ENCODE assay signal across 8 mouse cellular contexts in the genomic region with DNA sequence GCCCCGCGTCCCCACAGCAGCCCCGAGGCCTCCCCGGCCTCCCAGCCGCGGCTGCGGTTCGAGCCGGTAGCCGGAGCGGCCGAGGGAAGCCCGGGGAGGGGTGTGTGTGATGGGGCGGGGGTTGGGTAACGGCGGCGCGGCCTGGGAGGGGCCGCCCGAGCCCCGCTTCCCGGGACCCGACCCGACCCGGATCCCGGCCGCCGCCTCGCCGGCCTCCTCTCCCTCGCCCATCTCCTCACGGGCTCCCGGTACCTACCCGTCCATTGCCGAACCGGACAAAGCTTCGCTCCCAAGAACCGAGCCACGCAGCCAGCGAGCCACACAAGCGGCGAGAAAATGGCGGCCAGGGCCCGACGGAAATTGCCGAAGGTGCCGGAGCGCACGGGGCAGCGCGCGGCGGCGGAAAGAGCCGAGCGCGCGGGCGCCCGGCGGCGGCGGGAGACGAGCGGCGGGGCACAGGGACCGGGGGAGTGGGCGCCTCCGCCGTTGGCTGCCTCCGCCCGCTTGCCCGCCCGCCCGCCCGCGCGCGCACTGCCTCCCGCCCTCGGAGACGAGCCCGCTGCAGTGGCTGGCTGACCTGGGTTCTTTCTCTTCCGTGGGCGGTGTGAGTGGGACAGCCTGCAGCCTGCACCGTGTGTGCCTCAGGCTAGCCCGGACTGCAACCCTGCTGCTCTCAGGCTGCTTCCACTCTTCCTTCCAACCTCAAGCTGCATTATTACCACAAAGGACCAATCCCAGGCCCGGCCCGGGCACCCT. TPM values are rescaled to one million over a fixed set of nuclear protein-coding genes. Genes with fewer than 3 reads are reported as not detected.
A peak's percentile ranks its signal among the peaks of the same experiment; 100 is the strongest.
DNase-seq lines count a peak whose midpoint lies in the region; ATAC-seq and TF ChIP-seq lines count a peak whose summit lies in the region.

No protein-coding gene starts in this region.

- peak overlapping the region; percentile 85 for H3K27ac ChIP-seq in brown adipose tissue, adult 24 weeks (replicated peaks; ENCODE audit: low read depth, low read length)
- peak overlapping the region; percentile 96 for H3K27ac ChIP-seq in heart, embryonic 13.5 days (replicated peaks)
- H3K27ac ChIP-seq in kidney, postnatal 0 days = peak overlapping the region; percentile 97
- H3K27ac ChIP-seq in liver, embryonic 11.5 days (ENCODE audit: low read depth, low read length) = peak overlapping the region; percentile 90

- peak overlapping the region; percentile 82 for H3K4me3 ChIP-seq in brown adipose tissue, adult 24 weeks (ENCODE audit: insufficient read depth, low read depth, low read length)
- peak overlapping the region; percentile 95 for H3K4me3 ChIP-seq in heart, embryonic 13.5 days
- peak overlapping the region; percentile 100 for H3K4me3 ChIP-seq in kidney, postnatal 0 days (replicated peaks; ENCODE audit: low read depth, low read length)
- peak overlapping the region; percentile 76 for H3K4me3 ChIP-seq in liver, embryonic 11.5 days (ENCODE audit: low read depth, low read length)
- H3K4me3 ChIP-seq in myocyte = peak overlapping the region; percentile 51

- H3ac ChIP-seq in myocyte (ENCODE audit: control insufficient read depth, insufficient read length) = peak overlapping the region; percentile 100

- H3K4me2 ChIP-seq in heart, embryonic 13.5 days = peak overlapping the region; percentile 88
- H3K4me2 ChIP-seq in kidney, postnatal 0 days (ENCODE audit: low read length) = peak overlapping the region; percentile 63
- peak overlapping the region; percentile 81 for H3K4me2 ChIP-seq in liver, embryonic 11.5 days
- H3K4me2 ChIP-seq in myocyte (ENCODE audit: low read depth) = peak overlapping the region; percentile 49

- ATAC-seq in erythroid progenitor cell, adult 5-6 weeks (replicated peaks; ENCODE audit: low FRiP score, poor library complexity, severe bottlenecking) = peak; percentile 78
- ATAC-seq in heart, embryonic 13.5 days (ENCODE audit: extremely low read depth, insufficient number of reproducible peaks, low FRiP score, low TSS enrichment) = peak; percentile 69
- ATAC-seq in kidney, postnatal 0 days (replicated peaks; ENCODE audit: low FRiP score, low read depth) = peak; percentile 94
- ATAC-seq in liver, embryonic 11.5 days (replicated peaks; ENCODE audit: low FRiP score) = peak; percentile 88

- H3K9ac ChIP-seq in heart, embryonic 13.5 days = peak overlapping the region; percentile 100
- H3K9ac ChIP-seq in kidney, postnatal 0 days (ENCODE audit: low read depth, low read length) = peak overlapping the region; percentile 100
- peak overlapping the region; percentile 91 for H3K9ac ChIP-seq in liver, embryonic 11.5 days (ENCODE audit: low read depth, low read length)

- H3K36me3 ChIP-seq in heart, embryonic 13.5 days = peaks cover 15% of the 10 kb centered on the region
- H3K36me3 ChIP-seq in kidney, postnatal 0 days (ENCODE audit: insufficient read depth, low read length) = no peaks in the 10 kb centered on the region
- H3K36me3 ChIP-seq in liver, embryonic 11.5 days (ENCODE audit: control insufficient read depth, insufficient read depth, low read length) = no peaks in the 10 kb centered on the region
- no peaks in the 10 kb centered on the region for H3K36me3 ChIP-seq in myocyte (ENCODE audit: control insufficient read depth, insufficient read depth)

- no peaks in the 10 kb centered on the region for H3K9me3 ChIP-seq in heart, embryonic 13.5 days
- no peaks in the 10 kb centered on the region for H3K9me3 ChIP-seq in kidney, postnatal 0 days (replicated peaks; ENCODE audit: low read length)
- H3K9me3 ChIP-seq in liver, embryonic 11.5 days (ENCODE audit: control insufficient read depth, low read length) = no peaks in the 10 kb centered on the region

- TF ChIP-seq CTCF in kidney, postnatal 0 days (IDR thresholded peaks at IDR 0.05; ENCODE audit: low read depth) = no peak

- no peak for TF ChIP-seq POLR2A in myocyte (IDR thresholded peaks at IDR 0.05; ENCODE audit: insufficient read length, low read depth)

- H3K27me3 ChIP-seq in heart, embryonic 13.5 days (replicated peaks) = no peaks in the 10 kb centered on the region
- no peaks in the 10 kb centered on the region for H3K27me3 ChIP-seq in kidney, postnatal 0 days (ENCODE audit: insufficient read depth, low read length)
- no peaks in the 10 kb centered on the region for H3K27me3 ChIP-seq in liver, embryonic 11.5 days (replicated peaks; ENCODE audit: control insufficient read depth, insufficient read depth, low read length)
- no peaks in the 10 kb centered on the region for H3K27me3 ChIP-seq in myocyte (ENCODE audit: control insufficient read depth, insufficient read depth, insufficient read length)

- peaks cover 13% of the 10 kb centered on the region for H3K4me1 ChIP-seq in brown adipose tissue, adult 24 weeks (ENCODE audit: control insufficient read depth, insufficient read depth, insufficient read length, low read length)
- H3K4me1 ChIP-seq in heart, embryonic 13.5 days = peaks cover 34% of the 10 kb centered on the region
- peaks cover 3% of the 10 kb centered on the region; the same call in 1 of the 2 replicates for H3K4me1 ChIP-seq in kidney, postnatal 0 days (replicated peaks; ENCODE audit: insufficient read depth, low read length)
- peaks cover 4% of the 10 kb centered on the region for H3K4me1 ChIP-seq in liver, embryonic 11.5 days (replicated peaks; ENCODE audit: control insufficient read depth, insufficient read depth, low read length)

- under 1% methylated on average over 53 of the region's 89 CpGs for WGBS in heart, embryonic 13.5 days
- under 1% methylated on average over 81 of the region's 89 CpGs for WGBS in kidney, postnatal 0 days
- under 1% methylated on average over 74 of the region's 89 CpGs for WGBS in liver, embryonic 11.5 days

- DNase-seq in CD4-positive, CD25-positive, alpha-beta regulatory T cell, adult 2 months (ENCODE audit: low read depth, low spot score) = peak; percentile 92
- peak; percentile 94 for DNase-seq in kidney, postnatal 0 days (ENCODE audit: low spot score)
- peak; percentile 84 for DNase-seq in liver, embryonic 11.5 days (ENCODE audit: low spot score)
- peak; percentile 81 to 91 for DNase-seq in spleen, postnatal 4 days (ENCODE audit: low spot score in 2 of 2)

- H3K79me2 ChIP-seq in myocyte (ENCODE audit: control insufficient read depth, insufficient read depth) = peaks cover 44% of the 10 kb centered on the region

TF ChIP-seq in myocyte, 11 proteins besides CTCF, POLR2A, EP300 and RAD21:
- peak; percentile 16 for TF ChIP-seq POLR2AphosphoS2 (IDR thresholded peaks at IDR 0.05; ENCODE audit: insufficient read length, low read depth)
- TF ChIP-seq SRF (IDR thresholded peaks at IDR 0.05; ENCODE audit: control insufficient read depth, insufficient read length, low read depth) = no peak

RNA-seq across cellular contexts. Expression of gene Ptbp2, which starts 1.1 kb away (rescaled TPM):
- 14.7 and 16.5 TPM in 2 replicates for polyA plus RNA-seq in brown adipose tissue, adult 24 weeks (2012; ENCODE audit: insufficient read depth, insufficient read length, missing spikeins)
- 18.4 and 41.5 TPM in 2 replicates for total RNA-seq in erythroid progenitor cell, adult 5-6 weeks (2015; ENCODE audit: low replicate concordance)
- total RNA-seq in erythroid progenitor cell, adult 5-6 weeks (2017; ENCODE audit: low replicate concordance) = 15.0 and 20.4 TPM in 2 replicates
- polyA plus RNA-seq in heart, embryonic 13.5 days (2015; fragmentation: Nextera tagmentation; extraction: Ambion mirVana) = 49.8 and 50.8 TPM in 2 replicates
- polyA plus RNA-seq in kidney, postnatal 0 days (2015; fragmentation: Nextera tagmentation; extraction: Ambion mirVana) = 41.7 and 49.9 TPM in 2 replicates
- polyA plus RNA-seq in liver, embryonic 11.5 days (2014; fragmentation: Nextera tagmentation; extraction: Ambion mirVana) = 33.2 and 38.6 TPM in 2 replicates
- 8.4 TPM for polyA plus RNA-seq in myocyte (2012; fragmentation: generic; extraction: Trizol)

Comparison
In these comparisons a context has a peak if more than half of its experiments do, and no peak if none do; other contexts are left out.
1. Peak in every context shown above with its lines: DNase-seq, ATAC-seq, H3K4me3 ChIP-seq and H3K27ac ChIP-seq.